In the genomic region with DNA sequence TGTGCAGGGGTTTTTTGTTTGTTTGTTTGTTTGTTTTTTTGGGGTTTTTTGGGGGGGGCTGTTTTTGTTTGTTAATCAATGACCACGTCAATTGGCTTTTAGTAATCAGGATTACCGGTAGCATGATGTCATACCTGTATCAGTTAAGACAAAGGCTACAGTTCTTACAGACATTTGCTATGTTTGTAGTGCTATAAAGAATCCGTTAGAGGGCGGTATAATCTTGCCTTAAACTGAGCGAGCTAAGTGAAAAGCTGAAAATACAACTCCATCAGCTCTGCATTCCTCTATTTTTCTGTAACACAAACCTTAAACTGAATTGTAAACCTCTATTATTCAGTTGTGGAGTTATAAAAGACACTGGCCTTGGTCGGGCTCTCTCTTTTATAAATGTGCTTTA, we compare ENCODE assay signal across 11 mouse cellular contexts. TPM values are rescaled to one million over a fixed set of nuclear protein-coding genes. Genes with fewer than 3 reads are reported as not detected.
A peak's percentile ranks its signal among the peaks of the same experiment; 100 is the strongest.
DNase-seq lines count a peak whose midpoint lies in the region; ATAC-seq and TF ChIP-seq lines count a peak whose summit lies in the region.
"Had no signal": no experiment of that assay in that cellular context is flagged by ENCODE, and none has a peak within 500 bp of the region (broad histone marks: within the 10 kb centered on the region; RNA-seq: fewer than 3 reads in every experiment).

No protein-coding gene starts in this region.

- TF ChIP-seq CTCF in heart, postnatal 0 days (IDR thresholded peaks at IDR 0.05; ENCODE audit: low read depth) = peak; percentile 63

- TF ChIP-seq EP300 in heart, postnatal 0 days (IDR thresholded peaks at IDR 0.05; ENCODE audit: low read depth) = no peak

- no peak for ATAC-seq in heart, postnatal 0 days (ENCODE audit: insufficient read depth, low read depth)
- ATAC-seq in midbrain, embryonic 11.5 days (ENCODE audit: low FRiP score) = no peak

- no peak overlapping the region for H3K4me2 ChIP-seq in heart, postnatal 0 days (ENCODE audit: low read depth, low read length)
- no peak overlapping the region for H3K4me2 ChIP-seq in midbrain, embryonic 11.5 days
- H3K4me2 ChIP-seq: heart, embryonic 13.5 days; neural tube, embryonic 13.5 days had no signal

- peak; percentile 19 for DNase-seq in heart, postnatal 0 days (ENCODE audit: low spot score)
- no peak for DNase-seq in heart, adult 8-10 months (ENCODE audit: low spot score)
- peak; percentile 80 for DNase-seq in midbrain, embryonic 11.5 days (ENCODE audit: low spot score, missing footprints)
- DNase-seq in midbrain, embryonic 10.5 days (ENCODE audit: low spot score) = no peak
- peak; percentile 0 for DNase-seq in c-Kit-positive CD71-positive TER-119-positive erythroid progenitor cells, embryonic 14.5 days (ENCODE audit: low spot score)
- DNase-seq in splenic B cell, adult 2 months (ENCODE audit: low read depth, low spot score) = peak; percentile 3
- DNase-seq in adrenal gland, adult 8-10 months = no peak
- no peak for DNase-seq in urinary bladder, postnatal 36 days (ENCODE audit: low spot score in 2 of 2)

- H3K36me3 ChIP-seq in heart, postnatal 0 days (replicated peaks; ENCODE audit: control insufficient read depth, insufficient read depth, low read length) = no peaks in the 10 kb centered on the region
- H3K36me3 ChIP-seq in midbrain, embryonic 11.5 days (ENCODE audit: control insufficient read depth, insufficient read depth, low read length) = no peaks in the 10 kb centered on the region
- no peaks in the 10 kb centered on the region for H3K36me3 ChIP-seq in midbrain, embryonic 10.5 days
- no peaks in the 10 kb centered on the region for H3K36me3 ChIP-seq in splenic B cell, adult 2 months (ENCODE audit: control insufficient read depth, insufficient read depth, low read length, poor library complexity, severe bottlenecking)
- H3K36me3 ChIP-seq: G1E; heart, embryonic 13.5 days; neural tube, embryonic 13.5 days had no signal

- H3K4me1 ChIP-seq in heart, postnatal 0 days (ENCODE audit: control insufficient read depth, insufficient read depth) = no peaks in the 10 kb centered on the region
- H3K4me1 ChIP-seq in midbrain, embryonic 11.5 days (ENCODE audit: control insufficient read depth, insufficient read depth, low read length) = no peaks in the 10 kb centered on the region
- H3K4me1 ChIP-seq in midbrain, embryonic 10.5 days = peaks cover 14% of the 10 kb centered on the region
- H3K4me1 ChIP-seq: heart, embryonic 13.5 days had no signal

- no peak overlapping the region for H3K9ac ChIP-seq in heart, postnatal 0 days (replicated peaks; ENCODE audit: low read depth, low read length)
- no peak overlapping the region for H3K9ac ChIP-seq in midbrain, embryonic 11.5 days (ENCODE audit: low read length)
- H3K9ac ChIP-seq: heart, embryonic 13.5 days; neural tube, embryonic 13.5 days had no signal

- H3K4me3 ChIP-seq in heart, postnatal 0 days (ENCODE audit: low read depth, low read length) = no peak overlapping the region
- H3K4me3 ChIP-seq in midbrain, embryonic 11.5 days (ENCODE audit: low read depth, low read length) = no peak overlapping the region
- H3K4me3 ChIP-seq in midbrain, embryonic 10.5 days = no peak overlapping the region
- H3K4me3 ChIP-seq: heart, embryonic 13.5 days; neural tube, embryonic 13.5 days had no signal

- H3K9me3 ChIP-seq in heart, postnatal 0 days (replicated peaks; ENCODE audit: control insufficient read depth, low read length) = no peaks in the 10 kb centered on the region
- H3K9me3 ChIP-seq in midbrain, embryonic 11.5 days (ENCODE audit: control insufficient read depth, low read length) = no peaks in the 10 kb centered on the region
- H3K9me3 ChIP-seq in midbrain, embryonic 10.5 days (replicated peaks) = no peaks in the 10 kb centered on the region
- H3K9me3 ChIP-seq: heart, embryonic 13.5 days; neural tube, embryonic 13.5 days had no signal

- 5% methylated on average over 6 of the region's 6 CpGs for WGBS in heart, postnatal 0 days
- 9% methylated on average over 6 of the region's 6 CpGs for WGBS in midbrain, embryonic 11.5 days
- WGBS in midbrain, embryonic 10.5 days = 11% methylated on average over 6 of the region's 6 CpGs

- no peaks in the 10 kb centered on the region for H3K27me3 ChIP-seq in heart, postnatal 0 days (ENCODE audit: control insufficient read depth, insufficient read depth, low read length)
- H3K27me3 ChIP-seq in midbrain, embryonic 11.5 days (ENCODE audit: control insufficient read depth, insufficient read depth, low read length) = no peaks in the 10 kb centered on the region
- H3K27me3 ChIP-seq in midbrain, embryonic 10.5 days (ENCODE audit: low read depth, poor library complexity, severe bottlenecking) = no peaks in the 10 kb centered on the region
- no peaks in the 10 kb centered on the region for H3K27me3 ChIP-seq in splenic B cell, adult 2 months (ENCODE audit: control insufficient read depth, insufficient read depth, low read length, poor library complexity, severe bottlenecking)
- H3K27me3 ChIP-seq: heart, embryonic 13.5 days; neural tube, embryonic 13.5 days had no signal

- no peak overlapping the region for H3K27ac ChIP-seq in heart, postnatal 0 days (ENCODE audit: low read depth)
- no peak overlapping the region for H3K27ac ChIP-seq in midbrain, embryonic 11.5 days (ENCODE audit: low read depth, low read length)
- H3K27ac ChIP-seq in midbrain, embryonic 10.5 days (replicated peaks) = no peak overlapping the region
- H3K27ac ChIP-seq: heart, embryonic 13.5 days; neural tube, embryonic 13.5 days had no signal

RNA-seq across cellular contexts. Expression of gene Pdzrn4, which starts 37.9 kb away (rescaled TPM):
- 0.46 and 3.1 TPM in 2 replicates for total RNA-seq in heart, postnatal 0 days (2014; rRNA removed; ENCODE audit: low replicate concordance)
- polyA plus RNA-seq in heart, postnatal 0 days (2015; fragmentation: Nextera tagmentation; extraction: Ambion mirVana) = 2.6 and 3.1 TPM in 2 replicates
- total RNA-seq in heart, adult 8-10 months (2022) = 1 to 10 TPM; 1.1 to 3.8 (median 2.6) TPM
- 7.8 and 8.5 TPM in 2 replicates for polyA plus RNA-seq in midbrain, embryonic 11.5 days (2014; fragmentation: Nextera tagmentation; extraction: Ambion mirVana)
- 6.3 and 7.7 TPM in 2 replicates for polyA plus RNA-seq in midbrain, embryonic 10.5 days (2016; fragmentation: Nextera tagmentation; extraction: Ambion mirVana)
- not detected for total RNA-seq in adrenal gland, adult 8-10 months (2022)
- polyA plus RNA-seq: G1E had no signal

Comparison
In these comparisons a context has a peak if more than half of its experiments do, and no peak if none do; other contexts are left out.
1. DNase-seq: peak in heart, postnatal 0 days (single experiment), midbrain, embryonic 11.5 days (single experiment), c-Kit-positive CD71-positive TER-119-positive erythroid progenitor cells, embryonic 14.5 days (single experiment) and splenic B cell, adult 2 months (single experiment); none in heart, adult 8-10 months (single experiment), midbrain, embryonic 10.5 days (single experiment), adrenal gland, adult 8-10 months (single experiment) and urinary bladder, postnatal 36 days (0 of 2).